Mouse (Mus musculus) T-helper 1 cell (primary cell): ENCODE results near the gene Kcne3.

Source experiments
- in situ Hi-C: fragments of 300-600 bp; cut with MboI, MseI; formaldehyde crosslinking; loops from one replicate; pipeline ENCODE4 v1.15.1; 2025; ENCODE audit warnings: high pct_unique_total_duplicates

Gene Kcne3

GRCm38 (mm10) chr7:100176269-100176668 lies at the start of gene Kcne3:
Kcne3 (plus strand) TSS chr7:100176502.
- in situ Hi-C loops, result no loop called here

- in situ Hi-C loops, result no loop called here
Measured at GRCm38 (mm10) chr7:100126514-100126913, 49.8 kb upstream of the Kcne3 start.

- in situ Hi-C loops, result no loop called here
Measured at GRCm38 (mm10) chr7:100128262-100129041, 47.9 kb upstream of the Kcne3 start.

GRCm38 (mm10) chr7:100130592-100130991 lies 45.7 kb upstream of the Kcne3 start:
- in situ Hi-C loops, result no loop called here

- in situ Hi-C loops, result no loop called here
Measured at GRCm38 (mm10) chr7:100132379-100132778, 43.9 kb upstream of the Kcne3 start.

GRCm38 (mm10) chr7:100137038-100137437 lies 39.3 kb upstream of the Kcne3 start:
- in situ Hi-C loops, result no loop called here

GRCm38 (mm10) chr7:100138075-100138474 lies 38.2 kb upstream of the Kcne3 start:
- in situ Hi-C loops, result no loop called here

GRCm38 (mm10) chr7:100140591-100140990 lies 35.7 kb upstream of the Kcne3 start:
- in situ Hi-C loops, result no loop called here

GRCm38 (mm10) chr7:100148586-100148985 lies 27.7 kb upstream of the Kcne3 start:
- in situ Hi-C loops, result no loop called here

GRCm38 (mm10) chr7:100150086-100150485 lies 26.2 kb upstream of the Kcne3 start:
- in situ Hi-C loops, result no loop called here

GRCm38 (mm10) chr7:100150626-100151025 lies 25.7 kb upstream of the Kcne3 start:
- in situ Hi-C loops, result no loop called here

GRCm38 (mm10) chr7:100157669-100158068 lies 18.6 kb upstream of the Kcne3 start:
- in situ Hi-C loops, result no loop called here

GRCm38 (mm10) chr7:100159105-100159841 lies 17.0 kb upstream of the Kcne3 start, which contains the start of gene Lipt2:
Lipt2 (plus strand) TSS chr7:100159277.
- in situ Hi-C loops, result no loop called here

GRCm38 (mm10) chr7:100160006-100160405 lies 16.3 kb upstream of the Kcne3 start:
- in situ Hi-C loops, result no loop called here

GRCm38 (mm10) chr7:100163506-100163905 lies 12.8 kb upstream of the Kcne3 start:
- in situ Hi-C loops, result no loop called here

- in situ Hi-C loops, result no loop called here
Measured at GRCm38 (mm10) chr7:100168654-100169053, 7.6 kb upstream of the Kcne3 start.

GRCm38 (mm10) chr7:100170756-100171155 lies 5.5 kb upstream of the Kcne3 start:
- in situ Hi-C loops, result no loop called here

GRCm38 (mm10) chr7:100178016-100178890 lies 2.0 kb downstream of the Kcne3 start:
- in situ Hi-C loops, result no loop called here

- in situ Hi-C loops, result no loop called here
Measured at GRCm38 (mm10) chr7:100178891-100179233, 2.6 kb downstream of the Kcne3 start.

- in situ Hi-C loops, result no loop called here
Measured at GRCm38 (mm10) chr7:100179394-100179793, 3.1 kb downstream of the Kcne3 start.

- in situ Hi-C loops, result no loop called here
Measured at GRCm38 (mm10) chr7:100179836-100180407, 3.6 kb downstream of the Kcne3 start.

GRCm38 (mm10) chr7:100181176-100181575 lies 4.9 kb downstream of the Kcne3 start:
- in situ Hi-C loops, result no loop called here
